Mouse (Mus musculus) bone marrow macrophage, adult 2 months (primary cell): ENCODE data around the gene Ugp2.

Experiments
- CTCF ChIP-seq: IDR thresholded peaks from 2 replicates; pipeline ENCODE4 v1.5.1; 2012; ENCODE audit warnings: low read depth, mild to moderate bottlenecking, low read length, moderate library complexity
- POLR2A ChIP-seq: IDR thresholded peaks from 2 replicates; pipeline ENCODE4 v1.6.1; 2012; ENCODE audit warnings: mild to moderate bottlenecking, low read depth, low read length, borderline replicate concordance

GRCm38 (mm10) chr11:21398464-21398863 lies 27.5 kb upstream of the Ugp2 start:
- no peak for TF ChIP-seq CTCF
- TF ChIP-seq POLR2A, result no peak
